Mouse (Mus musculus): ENCODE measurements around the gene Slc29a3.

Slc29a3 gene

GRCm38 (mm10) chr10:60670166-60670565 lies 82.4 kb downstream of the Slc29a3 start:
- no peak for TF ChIP-seq GATA4 (IDR thresholded peaks at IDR 0.05; ENCODE audit: insufficient replicate concordance, low read length)

DNA sequence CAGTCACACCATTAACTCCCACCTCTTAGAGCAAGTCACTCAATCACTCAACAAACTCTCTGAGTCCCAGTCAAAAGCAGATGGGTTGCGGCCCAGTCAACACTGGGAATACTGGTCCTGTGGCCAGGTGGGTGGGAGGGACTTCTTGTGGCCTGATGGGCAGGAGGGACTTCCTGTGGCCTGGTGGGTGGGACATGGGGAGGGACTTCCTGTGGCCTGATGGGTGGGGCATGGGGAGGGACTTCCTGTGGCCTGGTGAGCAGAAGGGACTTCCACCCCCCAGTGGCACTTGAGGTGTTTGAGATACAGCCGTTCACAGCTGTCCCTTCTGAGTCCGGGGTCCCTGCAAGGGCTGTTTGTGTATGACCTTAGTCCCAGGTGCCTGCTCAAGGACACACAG lies 84.0 kb downstream of the Slc29a3 start:
- no peak for TF ChIP-seq GATA4 (IDR thresholded peaks at IDR 0.05; ENCODE audit: insufficient replicate concordance, low read length)

Measured in liver, adult (tissue).